Mouse (Mus musculus) E14TG2a.4 (cell line): ENCODE results near the gene Dnah12.
"Not testable (repeated sequence)": the region's sequence is repeated elsewhere in the genome, so short reads cannot be mapped to it uniquely, and the experiment has no call there.

ENCODE experiments used
- H3K27me3 ChIP-seq: 2 replicates; pipeline ENCODE4 v1.6.1; 2014; ENCODE audit warnings: low read length, control low read depth; ENCODE audit not compliant: insufficient read depth
- H3K36me3 ChIP-seq: 2 replicates; pipeline ENCODE4 v1.6.1; 2014; ENCODE audit warnings: low read length, control low read depth; ENCODE audit not compliant: insufficient read depth
- H3K4me1 ChIP-seq: replicated peaks from 2 replicates; pipeline ENCODE4 v1.6.1; 2014; ENCODE audit warnings: low read depth, low read length, control low read depth
- H3K4me3 ChIP-seq: replicated peaks from 2 replicates; pipeline ENCODE4 v1.5.1; 2014; ENCODE audit warnings: mild to moderate bottlenecking, low read length
- H3K9me3 ChIP-seq: 2 replicates; pipeline ENCODE4 v1.6.1; 2014; ENCODE audit warnings: low read length, control low read depth
- CTCF ChIP-seq: conservative IDR thresholded peaks from 2 replicates; pipeline ENCODE4 v1.5.1; 2014; ENCODE audit warnings: low read length
- NANOG ChIP-seq: IDR thresholded peaks from 2 replicates; pipeline ENCODE4 v1.6.1; 2014; ENCODE audit warnings: borderline replicate concordance, low read length, mixed read lengths
- POU5F1 ChIP-seq: IDR thresholded peaks from 2 replicates; pipeline ENCODE4 v1.6.1; 2014; ENCODE audit warnings: low read length, borderline replicate concordance

Gene Dnah12

GRCm38 (mm10) chr14:26690727-26691126 is 2.3 kb upstream of the Dnah12 start:
- Histone ChIP-seq H3K27me3 (no peaks in the 10 kb centered on the region; the same call in 1 of the 2 replicates), H3K9me3 (peaks cover 2% of the 10 kb centered on the region; the same call in 1 of the 2 replicates), H3K36me3 (no peaks in the 10 kb centered on the region), H3K4me1 (no peaks in the 10 kb centered on the region), H3K4me3 (no peak overlapping the region)
- TF ChIP-seq POU5F1 (no peak), NANOG (no peak), CTCF (no peak)

GRCm38 (mm10) chr14:26691363-26691762 is 1.7 kb upstream of the Dnah12 start:
- TF ChIP-seq CTCF (no peak), NANOG (no peak), POU5F1 (no peak)
- Histone ChIP-seq H3K9me3 (peaks cover 2% of the 10 kb centered on the region; the same call in 1 of the 2 replicates), H3K27me3 (no peaks in the 10 kb centered on the region), H3K36me3 (no peaks in the 10 kb centered on the region), H3K4me1 (no peaks in the 10 kb centered on the region), H3K4me3 (no peak overlapping the region)

GRCm38 (mm10) chr14:26697912-26698311 is 4.8 kb downstream of the Dnah12 start:
- H3K27me3 ChIP-seq = no peaks in the 10 kb centered on the region
- H3K4me3 ChIP-seq = no peak overlapping the region
- H3K4me1 ChIP-seq = no peaks in the 10 kb centered on the region
- TF ChIP-seq CTCF (peak; percentile 37), POU5F1 (no peak), NANOG (no peak)
- no peaks in the 10 kb centered on the region for H3K36me3 ChIP-seq
- no peaks in the 10 kb centered on the region for H3K9me3 ChIP-seq

GRCm38 (mm10) chr14:26705246-26705645 is 12.2 kb downstream of the Dnah12 start:
- H3K4me1 ChIP-seq, H3K36me3 ChIP-seq, H3K9me3 ChIP-seq, H3K27me3 ChIP-seq: not testable (repeated sequence)
- peak overlapping the region; percentile 63 for H3K4me3 ChIP-seq
- peak; percentile 36 for TF ChIP-seq CTCF

- not testable (repeated sequence) for H3K4me1 ChIP-seq, H3K36me3 ChIP-seq, H3K27me3 ChIP-seq, H3K9me3 ChIP-seq, H3K4me3 ChIP-seq
Measured at GRCm38 (mm10) chr14:26719696-26720095, 26.6 kb downstream of the Dnah12 start.

GRCm38 (mm10) chr14:26724898-26725297 is 31.8 kb downstream of the Dnah12 start:
- TF ChIP-seq NANOG = no peak
- TF ChIP-seq POU5F1 = no peak
- TF ChIP-seq CTCF = no peak
- no peaks in the 10 kb centered on the region for H3K27me3 ChIP-seq

GRCm38 (mm10) chr14:26758566-26758965 is 65.5 kb downstream of the Dnah12 start:
- Histone ChIP-seq H3K36me3 (no peaks in the 10 kb centered on the region), H3K4me3 (no peak overlapping the region), H3K27me3 (no peaks in the 10 kb centered on the region), H3K4me1 (no peaks in the 10 kb centered on the region), H3K9me3 (peaks cover 18% of the 10 kb centered on the region)
- TF ChIP-seq CTCF (no peak), POU5F1 (no peak), NANOG (no peak)

More at GRCm38 (mm10) chr14:26724898-26725297, 31.8 kb downstream of the Dnah12 start:
- no peak overlapping the region for H3K4me3 ChIP-seq
- H3K9me3 ChIP-seq = peaks cover 9% of the 10 kb centered on the region; the same call in 1 of the 2 replicates
- no peaks in the 10 kb centered on the region for H3K36me3 ChIP-seq
- no peaks in the 10 kb centered on the region for H3K4me1 ChIP-seq

- H3K9me3 ChIP-seq = peaks cover 39% of the 10 kb centered on the region
- H3K27me3 ChIP-seq = no peaks in the 10 kb centered on the region
- no peaks in the 10 kb centered on the region for H3K4me1 ChIP-seq
- TF ChIP-seq CTCF (no peak), NANOG (no peak), POU5F1 (no peak)
- H3K36me3 ChIP-seq = no peaks in the 10 kb centered on the region
- no peak overlapping the region for H3K4me3 ChIP-seq
Measured at GRCm38 (mm10) chr14:26764827-26765226, 71.8 kb downstream of the Dnah12 start.

GRCm38 (mm10) chr14:26768195-26768594 is 75.1 kb downstream of the Dnah12 start:
- no peaks in the 10 kb centered on the region for H3K27me3 ChIP-seq
- no peaks in the 10 kb centered on the region for H3K36me3 ChIP-seq
- no peaks in the 10 kb centered on the region for H3K4me1 ChIP-seq
- TF ChIP-seq POU5F1 (no peak), NANOG (no peak), CTCF (no peak)
- peaks cover 24% of the 10 kb centered on the region for H3K9me3 ChIP-seq
- H3K4me3 ChIP-seq = no peak overlapping the region
